Mouse (Mus musculus) heart, embryonic 11.5 days (tissue): Measurements from ENCODE around the gene Ice1. TPM values are rescaled to one million over a fixed set of nuclear protein-coding genes. Genes with fewer than 3 reads are reported as not detected.
A peak's percentile ranks its signal among the peaks of the same experiment; 100 is the strongest.

Experiments used
- ATAC-seq: fragments of 200-750 bp; cut with Nextera tagmentation; replicated peaks from 2 replicates; pipeline ENCODE4 v1.8.0; 2017; ENCODE audit warnings: moderate library complexity; ENCODE audit not compliant: insufficient number of reproducible peaks, low FRiP score, low TSS enrichment
- H3K27ac ChIP-seq: fragments of 300-500 bp; sonication (generic); 2 replicates; pipeline ENCODE4 v1.5.1; 2014; ENCODE audit warnings: mild to moderate bottlenecking, low read depth, low read length
- H3K27me3 ChIP-seq: fragments of 300-500 bp; sonication (generic); 2 replicates; pipeline ENCODE4 v1.6.1; 2014; ENCODE audit warnings: mild to moderate bottlenecking, low read length, mixed read lengths; ENCODE audit not compliant: control insufficient read depth, insufficient read depth
- H3K36me3 ChIP-seq: fragments of 300-500 bp; sonication (generic); 2 replicates; pipeline ENCODE4 v1.6.1; 2014; ENCODE audit warnings: mild to moderate bottlenecking, low read length, moderate library complexity, mixed read lengths; ENCODE audit not compliant: control insufficient read depth, insufficient read depth
- H3K4me1 ChIP-seq: fragments of 300-500 bp; sonication (generic); 2 replicates; pipeline ENCODE4 v1.6.1; 2014; ENCODE audit warnings: low read length; ENCODE audit not compliant: control insufficient read depth, insufficient read depth
- H3K4me2 ChIP-seq: fragments of 300-500 bp; sonication (generic); 2 replicates; pipeline ENCODE4 v1.6.1; 2014; ENCODE audit warnings: mild to moderate bottlenecking, moderate library complexity
- H3K4me3 ChIP-seq: fragments of 300-500 bp; sonication (generic); 2 replicates; pipeline ENCODE4 v1.5.1; 2014; ENCODE audit warnings: low read depth, low read length
- H3K9ac ChIP-seq: fragments of 300-500 bp; sonication (generic); 2 replicates; pipeline ENCODE4 v1.6.1; 2014; ENCODE audit warnings: mild to moderate bottlenecking, low read depth, low read length, moderate library complexity
- H3K9me3 ChIP-seq: fragments of 300-500 bp; sonication (generic); replicated peaks from 2 replicates; pipeline ENCODE4 v1.6.1; 2016; ENCODE audit warnings: low read length; ENCODE audit not compliant: control insufficient read depth
- WGBS: fragments of 180-500 bp; shearing (Covaris S2); extraction: QIAGEN DNeasy Blood & Tissue Kit; methylation state at CpG from one replicate; pipeline ENCODE4 v1.1.7; 2014; ENCODE audit not compliant: insufficient replicate concordance; 5-methylcytosine and 5-hydroxymethylcytosine counted together
- polyA plus RNA-seq: library from polyadenylated mRNA; unstranded; fragments of >200 nt; fragmentation: Nextera tagmentation; extraction: Ambion mirVana; gene quantifications from 2 replicates; pipeline ENCODE4 v1.2.1, GENCODE M21; 2014

Gene Ice1
- polyA plus RNA-seq, 1 experiment from 2014 or later: 22.3 TPM

GRCm38 (mm10) chr13:70644083-70644462 is 6.6 kb upstream of the Ice1 start:
- whole genome bisulfite sequencing: 47% methylated on average over 3 of the region's 3 CpGs
- Histone ChIP-seq H3K9me3 (no peaks in the 10 kb centered on the region), H3K9ac (no peak overlapping the region), H3K27me3 (no peaks in the 10 kb centered on the region), H3K36me3 (no peaks in the 10 kb centered on the region), H3K4me3 (no peak overlapping the region), H3K4me1 (no peaks in the 10 kb centered on the region; the same call in 1 of the 2 replicates), H3K27ac (no peak overlapping the region), H3K4me2 (no peak overlapping the region)
- no peak for ATAC-seq

DNA sequence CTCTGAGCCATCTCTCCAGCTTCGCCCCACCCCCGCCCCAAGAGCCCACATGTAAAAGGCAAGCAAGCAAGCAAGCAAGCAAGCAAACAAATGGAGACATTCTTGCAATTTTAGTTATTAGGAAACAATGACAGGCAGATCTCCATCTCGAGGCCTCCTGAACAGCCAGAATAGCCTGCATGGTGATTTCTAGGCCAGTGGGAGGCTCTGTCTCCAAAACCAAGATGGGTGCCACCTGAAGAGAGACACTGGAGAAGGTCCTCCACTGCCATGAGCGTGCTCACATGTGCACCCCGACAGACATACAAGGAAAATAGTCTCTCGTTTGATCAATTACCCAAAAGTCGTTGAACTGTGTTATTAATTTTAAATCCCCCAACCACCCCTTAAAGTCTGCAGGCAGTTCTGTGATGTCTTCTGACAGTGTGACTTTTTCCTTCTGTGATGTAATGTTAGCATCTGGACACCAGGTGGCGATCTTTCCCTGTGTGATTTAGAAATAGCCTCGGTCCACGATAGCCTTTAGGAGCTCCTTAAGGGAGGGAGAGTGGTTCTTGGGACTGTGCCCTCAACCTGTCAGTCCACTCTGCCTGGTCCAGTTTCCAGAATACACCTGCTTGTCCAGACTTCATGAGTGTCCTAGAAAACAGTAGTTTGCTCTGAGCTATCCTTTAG is 6.1 kb upstream of the Ice1 start:
- Histone ChIP-seq H3K4me3 (no peak overlapping the region), H3K36me3 (no peaks in the 10 kb centered on the region), H3K9me3 (no peaks in the 10 kb centered on the region), H3K9ac (no peak overlapping the region), H3K27me3 (no peaks in the 10 kb centered on the region), H3K4me1 (no peaks in the 10 kb centered on the region; the same call in 1 of the 2 replicates), H3K27ac (no peak overlapping the region), H3K4me2 (no peak overlapping the region)
- WGBS: 20% methylated on average over 10 of the region's 10 CpGs
- no peak for ATAC-seq

DNA sequence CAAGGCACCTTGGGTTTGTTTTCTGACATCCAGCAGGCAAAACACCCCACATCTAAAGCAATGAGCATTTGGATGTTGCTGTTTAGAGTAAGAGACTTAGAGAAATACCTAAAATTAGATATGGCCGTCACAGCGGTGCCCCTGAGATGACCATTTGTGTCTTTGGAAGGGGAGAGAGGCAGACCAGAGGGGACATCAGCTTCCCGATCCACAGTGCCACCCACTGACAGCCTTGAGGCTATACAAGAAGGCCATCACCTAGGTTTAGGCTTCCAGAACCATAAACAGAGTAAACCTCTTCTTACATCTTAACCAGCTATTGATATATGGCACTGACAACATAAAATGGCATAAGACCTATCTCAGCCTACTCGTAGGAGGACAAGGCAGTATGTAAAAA is 4.5 kb upstream of the Ice1 start:
- H3K4me1 ChIP-seq: no peaks in the 10 kb centered on the region; the same call in 1 of the 2 replicates
- 53% methylated on average over 4 of the region's 4 CpGs for WGBS
- ATAC-seq: no peak

GRCm38 (mm10) chr13:70641381-70641780 is 3.9 kb upstream of the Ice1 start:
- no peak for ATAC-seq
- H3K4me2 ChIP-seq: no peak overlapping the region
- H3K27me3 ChIP-seq: no peaks in the 10 kb centered on the region
- no peak overlapping the region for H3K9ac ChIP-seq
- 80% methylated on average over 5 of the region's 5 CpGs for WGBS
- H3K36me3 ChIP-seq: no peaks in the 10 kb centered on the region
- peaks cover 4% of the 10 kb centered on the region for H3K4me1 ChIP-seq
- H3K4me3 ChIP-seq: no peak overlapping the region
- no peak overlapping the region for H3K27ac ChIP-seq
- H3K9me3 ChIP-seq: no peaks in the 10 kb centered on the region

More for the DNA sequence above, 4.5 kb upstream of the Ice1 start:
- no peak overlapping the region for H3K4me3 ChIP-seq
- no peaks in the 10 kb centered on the region for H3K27me3 ChIP-seq
- no peaks in the 10 kb centered on the region for H3K36me3 ChIP-seq
- no peak overlapping the region for H3K9ac ChIP-seq
- H3K4me2 ChIP-seq: no peak overlapping the region
- no peak overlapping the region for H3K27ac ChIP-seq
- H3K9me3 ChIP-seq: no peaks in the 10 kb centered on the region

DNA sequence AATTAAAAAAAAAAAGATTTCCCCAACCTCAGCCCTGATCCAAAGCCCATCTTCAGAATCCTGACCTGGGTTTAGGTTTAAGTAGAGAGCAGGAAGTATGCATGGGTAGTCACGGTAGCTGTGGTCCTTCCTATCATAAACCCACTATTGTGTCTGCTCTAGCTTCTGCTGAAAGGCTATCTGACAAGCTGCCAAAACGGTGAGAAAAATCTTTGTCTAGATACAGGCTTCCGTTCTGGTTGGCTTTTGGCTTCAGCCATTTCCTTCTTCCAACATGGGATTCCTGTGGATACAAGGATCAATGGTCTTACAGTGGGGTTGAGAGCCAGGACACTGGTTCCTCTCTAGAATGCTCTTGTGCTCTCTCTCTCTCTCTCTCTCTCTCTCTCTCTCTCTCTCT is 2.2 kb upstream of the Ice1 start:
- H3K36me3 ChIP-seq: no peaks in the 10 kb centered on the region
- H3K9ac ChIP-seq: no peak overlapping the region
- no peaks in the 10 kb centered on the region for H3K9me3 ChIP-seq
- H3K27ac ChIP-seq: no peak overlapping the region
- no peak overlapping the region for H3K4me2 ChIP-seq
- WGBS: 61% methylated on average over 3 of the region's 3 CpGs
- no peak for ATAC-seq
- H3K4me1 ChIP-seq: peaks cover 19% of the 10 kb centered on the region
- no peaks in the 10 kb centered on the region for H3K27me3 ChIP-seq
- H3K4me3 ChIP-seq: no peak overlapping the region

- H3K27me3 ChIP-seq: no peaks in the 10 kb centered on the region
- peaks cover 19% of the 10 kb centered on the region for H3K4me1 ChIP-seq
- no peaks in the 10 kb centered on the region for H3K9me3 ChIP-seq
- H3K9ac ChIP-seq: peak overlapping the region; percentile 86
- peak overlapping the region; percentile 88 for H3K4me3 ChIP-seq
- peak; percentile 91 for ATAC-seq
- peak overlapping the region; percentile 80 for H3K4me2 ChIP-seq
- under 1% methylated on average over 38 of the region's 42 CpGs for WGBS
- no peaks in the 10 kb centered on the region for H3K36me3 ChIP-seq
- H3K27ac ChIP-seq: peak overlapping the region; percentile 89
Observed at GRCm38 (mm10) chr13:70637662-70638291, 343 bp upstream of the Ice1 start.

DNA sequence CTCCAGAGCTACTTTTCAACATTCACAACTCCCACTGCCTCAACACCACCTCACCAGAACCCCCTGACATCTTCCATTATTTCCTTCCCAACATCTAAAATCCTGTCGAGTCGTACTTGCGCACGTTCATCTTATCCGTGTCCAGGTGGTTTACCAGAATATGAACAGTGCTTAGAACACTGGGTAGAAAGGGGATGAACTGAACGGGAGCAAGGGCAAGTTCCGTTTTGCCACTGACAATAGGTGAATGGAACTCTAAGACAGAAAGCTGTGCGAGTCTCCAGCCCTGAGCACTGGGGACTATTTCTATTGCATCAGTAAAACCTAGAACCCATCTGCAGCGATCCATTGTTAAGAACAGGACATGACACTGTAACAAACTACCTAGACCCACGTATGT is 728 bp downstream of the Ice1 start:
- Histone ChIP-seq H3K27ac (no peak overlapping the region), H3K4me2 (peak overlapping the region; percentile 80), H3K9ac (peak overlapping the region; percentile 86), H3K9me3 (no peaks in the 10 kb centered on the region), H3K4me1 (peaks cover 19% of the 10 kb centered on the region), H3K4me3 (peak overlapping the region; percentile 88), H3K36me3 (no peaks in the 10 kb centered on the region), H3K27me3 (no peaks in the 10 kb centered on the region)
- no peak for ATAC-seq
- WGBS: 27% methylated on average over 10 of the region's 10 CpGs

- no peak for ATAC-seq
- H3K4me2 ChIP-seq: no peak overlapping the region; the same call in 1 of the 2 replicates
Observed at GRCm38 (mm10) chr13:70635591-70635990, 1.8 kb downstream of the Ice1 start.

GRCm38 (mm10) chr13:70626416-70626815 is 11.0 kb downstream of the Ice1 start:
- no peaks in the 10 kb centered on the region; the same call in 1 of the 2 replicates for H3K36me3 ChIP-seq
- no peak overlapping the region for H3K27ac ChIP-seq
- H3K27me3 ChIP-seq: no peaks in the 10 kb centered on the region
- H3K4me2 ChIP-seq: no peak overlapping the region
- H3K4me3 ChIP-seq: no peak overlapping the region
- H3K4me1 ChIP-seq: no peaks in the 10 kb centered on the region
- no peak overlapping the region for H3K9ac ChIP-seq
- H3K9me3 ChIP-seq: no peaks in the 10 kb centered on the region
- WGBS: 78% methylated on average over 4 of the region's 4 CpGs
- ATAC-seq: no peak

More at GRCm38 (mm10) chr13:70635591-70635990, 1.8 kb downstream of the Ice1 start:
- H3K27ac ChIP-seq: no peak overlapping the region
- H3K9me3 ChIP-seq: no peaks in the 10 kb centered on the region
- H3K4me3 ChIP-seq: no peak overlapping the region
- no peaks in the 10 kb centered on the region for H3K36me3 ChIP-seq
- no peaks in the 10 kb centered on the region for H3K27me3 ChIP-seq
- WGBS: 66% methylated on average over 2 of the region's 2 CpGs
- H3K4me1 ChIP-seq: peaks cover 19% of the 10 kb centered on the region
- no peak overlapping the region for H3K9ac ChIP-seq
